Mouse (Mus musculus) lung, adult 2 months (tissue): ENCODE results near the gene Prkar1a.

Experiments used
- CTCF ChIP-seq: fragments of 200-500 bp; IDR thresholded peaks from 2 replicates; pipeline ENCODE4 v1.5.1; 2011; ENCODE audit warnings: mild to moderate bottlenecking, low read length, control low read depth; ENCODE audit not compliant: insufficient read depth
- POLR2A ChIP-seq: fragments of 200-500 bp; IDR thresholded peaks from 2 replicates; pipeline ENCODE4 v1.6.1; 2011; ENCODE audit warnings: low read depth, mild to moderate bottlenecking, control low read depth, low read length, borderline replicate concordance; ENCODE audit errors: extremely low read depth

DNA sequence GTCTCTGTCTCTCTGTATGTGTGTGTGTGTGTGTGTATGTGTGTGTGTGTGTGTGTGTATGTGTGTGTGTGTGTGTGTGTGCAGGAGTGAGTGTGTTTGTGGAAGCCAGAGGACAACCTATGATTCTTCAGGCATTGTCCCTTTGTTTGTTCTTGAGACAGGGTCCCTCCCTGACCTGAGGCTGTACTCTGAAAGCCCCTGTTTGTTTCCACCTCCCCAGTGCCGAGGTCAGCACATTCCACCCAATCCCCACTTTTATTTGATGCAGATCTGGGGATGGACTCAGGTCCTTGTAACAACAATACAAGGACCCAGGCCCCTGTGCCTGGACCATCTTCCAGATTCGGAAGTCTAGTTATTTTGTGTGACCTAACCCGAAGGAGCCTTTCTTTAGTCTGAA, 58.2 kb downstream of the Prkar1a start:
- no peak for TF ChIP-seq CTCF
- no peak for TF ChIP-seq POLR2A
